In genomic region chr17:17449441-17449770, GRCm38 (mm10) we compare ENCODE assay signal across 8 mouse cellular contexts. TPM values are rescaled to one million over a fixed set of nuclear protein-coding genes. Genes with fewer than 3 reads are reported as not detected.
DNase-seq lines count a peak whose midpoint lies in the region; ATAC-seq and TF ChIP-seq lines count a peak whose summit lies in the region.

No protein-coding gene starts in this region.

- DNase-seq in adrenal gland, postnatal 10 days, result peak; percentile 25
- DNase-seq in adrenal gland, postnatal 4 days (ENCODE audit: low spot score in 2 of 2), result no peak
- DNase-seq in hindbrain, embryonic 14.5 days (ENCODE audit: low spot score), result peak; percentile 38
- DNase-seq in retina, embryonic 14.5 days (ENCODE audit: low spot score), result peak; percentile 10
- no peak for DNase-seq in thymus, adult 2 months

- H3K36me3 ChIP-seq in E14TG2a.4 (ENCODE audit: insufficient read depth, low read length), result no peaks in the 10 kb centered on the region
- no peaks in the 10 kb centered on the region for H3K36me3 ChIP-seq in embryonic facial prominence, embryonic 15.5 days
- no peaks in the 10 kb centered on the region for H3K36me3 ChIP-seq in hindbrain, embryonic 14.5 days (replicated peaks; ENCODE audit: control insufficient read depth, insufficient read depth)
- H3K36me3 ChIP-seq in liver, embryonic 15.5 days (replicated peaks), result no peaks in the 10 kb centered on the region
- no peaks in the 10 kb centered on the region for H3K36me3 ChIP-seq in thymus, adult 2 months (ENCODE audit: control insufficient read depth, insufficient read depth, low read length)

- H3K27me3 ChIP-seq in E14TG2a.4 (ENCODE audit: insufficient read depth, low read length), result no peaks in the 10 kb centered on the region
- H3K27me3 ChIP-seq in embryonic facial prominence, embryonic 15.5 days, result no peaks in the 10 kb centered on the region
- H3K27me3 ChIP-seq in hindbrain, embryonic 14.5 days (ENCODE audit: control insufficient read depth, insufficient read depth, low read length), result no peaks in the 10 kb centered on the region
- 0 out of 2 replicates have a peak, but pooled peaks cover 4% of the 10 kb centered on the region for H3K27me3 ChIP-seq in liver, embryonic 15.5 days
- H3K27me3 ChIP-seq in thymus, adult 2 months (ENCODE audit: control insufficient read depth, insufficient read depth, low read length), result no peaks in the 10 kb centered on the region

- TF ChIP-seq CTCF in E14TG2a.4 (conservative IDR thresholded peaks at IDR 0.05; ENCODE audit: low read length), result no peak
- TF ChIP-seq CTCF in thymus, adult 2 months (IDR thresholded peaks at IDR 0.05; ENCODE audit: borderline replicate concordance, control insufficient read depth, extremely low read depth, insufficient read depth, low read length, poor library complexity), result no peak

- no peak for TF ChIP-seq POLR2A in thymus, adult 2 months (IDR thresholded peaks at IDR 0.05; ENCODE audit: control insufficient read depth, extremely low read depth, insufficient read depth, low read length, poor library complexity)

- no peak overlapping the region for H3K9ac ChIP-seq in embryonic facial prominence, embryonic 15.5 days
- peak overlapping the region; percentile 65 for H3K9ac ChIP-seq in hindbrain, embryonic 14.5 days
- no peak overlapping the region for H3K9ac ChIP-seq in liver, embryonic 15.5 days

- H3K4me1 ChIP-seq in E14TG2a.4 (replicated peaks; ENCODE audit: low read depth, low read length), result peaks cover 62% of the 10 kb centered on the region
- H3K4me1 ChIP-seq in embryonic facial prominence, embryonic 15.5 days, result peaks cover 8% of the 10 kb centered on the region; the same call in 1 of the 2 replicates
- peaks cover 5% of the 10 kb centered on the region; the same call in 1 of the 2 replicates for H3K4me1 ChIP-seq in hindbrain, embryonic 14.5 days (replicated peaks; ENCODE audit: control insufficient read depth, insufficient read depth, low read length)
- no peaks in the 10 kb centered on the region for H3K4me1 ChIP-seq in liver, embryonic 15.5 days (replicated peaks)
- peaks cover 7% of the 10 kb centered on the region for H3K4me1 ChIP-seq in thymus, adult 2 months (replicated peaks; ENCODE audit: control insufficient read depth, insufficient read depth, low read length)

- ATAC-seq in embryonic facial prominence, embryonic 15.5 days (ENCODE audit: insufficient number of reproducible peaks, low FRiP score, low TSS enrichment, low read depth), result no peak
- no peak for ATAC-seq in hindbrain, embryonic 14.5 days (ENCODE audit: low FRiP score)
- no peak for ATAC-seq in liver, embryonic 15.5 days (ENCODE audit: insufficient read depth)

- H3K27ac ChIP-seq in embryonic facial prominence, embryonic 15.5 days (replicated peaks), result peak overlapping the region; percentile 35; the same call in 1 of the 2 replicates
- H3K27ac ChIP-seq in hindbrain, embryonic 14.5 days, result peak overlapping the region; percentile 75; the same call in 1 of the 2 replicates
- no peak overlapping the region for H3K27ac ChIP-seq in liver, embryonic 15.5 days (replicated peaks)
- H3K27ac ChIP-seq in thymus, adult 2 months (ENCODE audit: control insufficient read depth, insufficient read depth, low read length), result no peak overlapping the region

- H3K4me2 ChIP-seq in embryonic facial prominence, embryonic 15.5 days (replicated peaks), result peak overlapping the region; percentile 45
- H3K4me2 ChIP-seq in hindbrain, embryonic 14.5 days (replicated peaks), result peak overlapping the region; percentile 60
- peak overlapping the region; percentile 38; the same call in 1 of the 2 replicates for H3K4me2 ChIP-seq in liver, embryonic 15.5 days

- H3K9me3 ChIP-seq in E14TG2a.4 (ENCODE audit: low read length), result no peaks in the 10 kb centered on the region
- no peaks in the 10 kb centered on the region for H3K9me3 ChIP-seq in embryonic facial prominence, embryonic 15.5 days (replicated peaks)
- H3K9me3 ChIP-seq in hindbrain, embryonic 14.5 days (ENCODE audit: control insufficient read depth, low read length), result no peaks in the 10 kb centered on the region
- no peaks in the 10 kb centered on the region for H3K9me3 ChIP-seq in liver, embryonic 15.5 days (replicated peaks)

- 23% methylated on average over 5 of the region's 5 CpGs for WGBS in embryonic facial prominence, embryonic 15.5 days
- WGBS in hindbrain, embryonic 14.5 days, result 4% methylated on average over 5 of the region's 5 CpGs
- WGBS in liver, embryonic 15.5 days (ENCODE audit: insufficient replicate concordance), result 9% methylated on average over 5 of the region's 5 CpGs
- WGBS in thymus, adult 2 months, result 46% methylated on average over 5 of the region's 5 CpGs

- H3K4me3 ChIP-seq in E14TG2a.4 (replicated peaks; ENCODE audit: low read length), result peak overlapping the region; percentile 69
- H3K4me3 ChIP-seq in embryonic facial prominence, embryonic 15.5 days (replicated peaks), result no peak overlapping the region
- peak overlapping the region; percentile 37 for H3K4me3 ChIP-seq in hindbrain, embryonic 14.5 days (replicated peaks; ENCODE audit: low read length)
- H3K4me3 ChIP-seq in liver, embryonic 15.5 days (replicated peaks), result no peak overlapping the region
- no peak overlapping the region for H3K4me3 ChIP-seq in thymus, adult 2 months (ENCODE audit: control insufficient read depth, insufficient read depth, low read length)

RNA-seq across cellular contexts. Expression of gene Lix1, which starts 46.9 kb away (rescaled TPM):
- 10 to 100 TPM in 1 of 2 experiments, 1 to 10 TPM in 1; 7.7 to 10.5 TPM for total RNA-seq in adrenal gland, postnatal 10 days (2021)
- total RNA-seq in adrenal gland, postnatal 4 days (2021), result 10 to 100 TPM; 15.2 to 16.0 TPM
- 17.9 and 20.9 TPM in 2 replicates for polyA plus RNA-seq in embryonic facial prominence, embryonic 15.5 days (2015; fragmentation: Nextera tagmentation; extraction: Ambion mirVana)
- 5.9 and 6.4 TPM in 2 replicates for polyA plus RNA-seq in hindbrain, embryonic 14.5 days (2014; fragmentation: Nextera tagmentation; extraction: Ambion mirVana)
- 0.12 and 0.28 TPM in 2 replicates for polyA plus RNA-seq in liver, embryonic 15.5 days (2015; fragmentation: Nextera tagmentation; extraction: Ambion mirVana)
- polyA plus RNA-seq in thymus, adult 2 months (2012; rRNA removed), result 0.10 and 0.12 TPM in 2 replicates

Comparison
In these comparisons a context has a peak if more than half of its experiments do, and no peak if none do; other contexts are left out.
1. DNase-seq: peak in adrenal gland, postnatal 10 days (single experiment), hindbrain, embryonic 14.5 days (single experiment) and retina, embryonic 14.5 days (single experiment); none in adrenal gland, postnatal 4 days (0 of 2) and thymus, adult 2 months (single experiment).
2. H3K4me3 ChIP-seq: peak in E14TG2a.4 (single experiment) and hindbrain, embryonic 14.5 days (single experiment); none in embryonic facial prominence, embryonic 15.5 days (single experiment), liver, embryonic 15.5 days (single experiment) and thymus, adult 2 months (single experiment).
3. H3K27ac ChIP-seq: peak in embryonic facial prominence, embryonic 15.5 days (single experiment) and hindbrain, embryonic 14.5 days (single experiment); none in liver, embryonic 15.5 days (single experiment) and thymus, adult 2 months (single experiment).
4. Peak in every context shown above with its lines, with median percentiles within 50 percentile points of each other: H3K4me2 ChIP-seq.